Mouse (Mus musculus) cerebellum, adult 9-10 months (tissue): Measurements from ENCODE around the gene Sh3pxd2a.
A peak's percentile ranks its signal among the peaks of the same experiment; 100 is the strongest.

Experiments
- DNase-seq: peaks from one replicate; pipeline ENCODE4 v3.0.0; 2022

Gene Sh3pxd2a

GRCm38 (mm10) chr19:47366576-47366975, 97.6 kb downstream of the Sh3pxd2a start:
- DNase-seq, result peak; percentile 88

GRCm38 (mm10) chr19:47363086-47363668, 101.0 kb downstream of the Sh3pxd2a start:
- DNase-seq, result no peak

- DNase-seq, result no peak
Measured at GRCm38 (mm10) chr19:47360921-47361320, 103.3 kb downstream of the Sh3pxd2a start.

- DNase-seq, result no peak
Measured at GRCm38 (mm10) chr19:47360017-47360416, 104.2 kb downstream of the Sh3pxd2a start.

GRCm38 (mm10) chr19:47359166-47359931, 104.9 kb downstream of the Sh3pxd2a start:
- DNase-seq, result no peak

GRCm38 (mm10) chr19:47357297-47357696, 106.9 kb downstream of the Sh3pxd2a start:
- no peak for DNase-seq

- DNase-seq, result peak; percentile 87
Measured at GRCm38 (mm10) chr19:47356188-47356857, 107.9 kb downstream of the Sh3pxd2a start.

- DNase-seq, result no peak
Measured at GRCm38 (mm10) chr19:47354456-47354855, 109.7 kb downstream of the Sh3pxd2a start.

GRCm38 (mm10) chr19:47349043-47349442, 115.2 kb downstream of the Sh3pxd2a start:
- no peak for DNase-seq

GRCm38 (mm10) chr19:47348395-47349016, 115.7 kb downstream of the Sh3pxd2a start:
- no peak for DNase-seq

GRCm38 (mm10) chr19:47347021-47347643, 117.1 kb downstream of the Sh3pxd2a start:
- DNase-seq, result no peak

- no peak for DNase-seq
Measured at GRCm38 (mm10) chr19:47346606-47347005, 117.6 kb downstream of the Sh3pxd2a start.

- no peak for DNase-seq
Measured at GRCm38 (mm10) chr19:47345851-47346568, 118.2 kb downstream of the Sh3pxd2a start.

GRCm38 (mm10) chr19:47343422-47343821, 120.8 kb downstream of the Sh3pxd2a start:
- DNase-seq, result no peak

- DNase-seq, result peak; percentile 88
Measured at GRCm38 (mm10) chr19:47339165-47339564, 125.0 kb downstream of the Sh3pxd2a start.

- no peak for DNase-seq
Measured at GRCm38 (mm10) chr19:47338396-47339164, 125.6 kb downstream of the Sh3pxd2a start.

- DNase-seq, result peak; percentile 91
Measured at GRCm38 (mm10) chr19:47337743-47338142, 126.5 kb downstream of the Sh3pxd2a start.

GRCm38 (mm10) chr19:47337191-47337590, 127.0 kb downstream of the Sh3pxd2a start:
- no peak for DNase-seq

GRCm38 (mm10) chr19:47335262-47335661, 128.9 kb downstream of the Sh3pxd2a start:
- no peak for DNase-seq

- no peak for DNase-seq
Measured at GRCm38 (mm10) chr19:47334713-47335112, 129.5 kb downstream of the Sh3pxd2a start.

- no peak for DNase-seq
Measured at GRCm38 (mm10) chr19:47330743-47331227, 133.4 kb downstream of the Sh3pxd2a start.
